Mouse (Mus musculus): ENCODE data around the gene Tent2. TPM values are rescaled to one million over a fixed set of nuclear protein-coding genes. Genes with fewer than 3 reads are reported as not detected.

The Tent2 gene
- polyA plus RNA-seq, 1 experiment from 2014 or later: 48.0 TPM

DNA sequence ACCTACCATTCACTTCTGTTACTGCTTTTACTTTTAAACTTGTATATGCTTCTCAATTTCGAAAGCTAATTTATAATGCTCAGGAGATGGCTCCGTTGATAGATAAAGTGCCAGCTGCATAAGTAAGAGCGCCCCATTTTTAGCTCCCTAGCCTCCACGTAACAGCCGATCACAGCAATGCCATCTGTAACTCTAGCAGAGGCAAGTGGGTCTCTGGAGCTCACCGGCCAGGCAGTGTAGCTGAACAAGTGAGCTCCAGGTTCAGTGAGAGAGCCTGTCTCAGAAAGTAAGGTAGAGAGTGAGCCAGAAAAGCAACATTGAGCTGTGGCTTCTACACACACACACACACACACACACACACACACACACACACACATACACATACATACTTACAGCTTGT, 51.0 kb downstream of the Tent2 start:
- WGBS: 89% methylated on average over 6 of the region's 6 CpGs
- no peaks in the 10 kb centered on the region for H3K27me3 ChIP-seq (ENCODE audit: control insufficient read depth, insufficient read depth, low read length)
- ATAC-seq (ENCODE audit: insufficient number of reproducible peaks, insufficient read depth, low FRiP score, low read depth): no peak
- H3K4me1 ChIP-seq (ENCODE audit: control insufficient read depth in 2 of 2, insufficient read depth in 2 of 2, low read length in 2 of 2): peaks cover 13 to 26% of the 10 kb centered on the region in 2 experiments
- H3K27ac ChIP-seq (replicated peaks in 1 of 2; ENCODE audit: control insufficient read depth in 1 of 2, insufficient read depth in 1 of 2, low read depth in 2 of 2, low read length in 2 of 2): no peak overlapping the region
- H3K4me2 ChIP-seq (ENCODE audit: low read length): no peak overlapping the region
- no peaks in the 10 kb centered on the region for H3K9me3 ChIP-seq (ENCODE audit: control insufficient read depth, low read length)
- no peaks in the 10 kb centered on the region for H3K36me3 ChIP-seq (ENCODE audit: control insufficient read depth, insufficient read depth, low read length)
- H3K9ac ChIP-seq (ENCODE audit: low read length): no peak overlapping the region
- H3K4me3 ChIP-seq (ENCODE audit: control insufficient read depth in 1 of 2, insufficient read depth in 1 of 2, low read depth in 1 of 2, low read length in 2 of 2): no peak overlapping the region

DNA sequence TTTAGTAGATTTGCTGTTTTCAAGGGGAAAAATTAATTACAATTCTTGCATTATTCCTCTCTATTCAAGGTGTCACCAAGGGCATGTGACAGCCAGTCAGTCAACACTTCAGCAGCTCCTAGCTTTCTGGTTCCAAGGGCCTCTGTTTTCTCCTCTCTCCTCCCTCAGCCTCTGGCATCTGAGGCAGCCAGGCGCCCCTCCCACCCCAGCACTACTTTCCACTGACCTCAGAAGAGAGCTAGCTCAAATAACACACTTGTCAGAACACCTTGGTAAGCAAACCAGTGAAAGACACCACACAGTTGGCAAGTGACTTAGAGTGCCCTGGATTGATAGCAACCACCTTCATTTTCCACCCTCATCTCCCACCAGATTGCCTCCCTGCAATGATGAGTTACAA, 54.1 kb downstream of the Tent2 start:
- H3K9me3 ChIP-seq (ENCODE audit: control insufficient read depth, low read length): no peaks in the 10 kb centered on the region
- H3K9ac ChIP-seq (ENCODE audit: low read length): no peak overlapping the region
- peaks cover 9 to 27% of the 10 kb centered on the region in 2 experiments for H3K4me1 ChIP-seq (ENCODE audit: control insufficient read depth in 2 of 2, insufficient read depth in 2 of 2, low read length in 2 of 2)
- H3K27ac ChIP-seq (replicated peaks in 1 of 2; ENCODE audit: control insufficient read depth in 1 of 2, insufficient read depth in 1 of 2, low read depth in 2 of 2, low read length in 2 of 2): peak overlapping the region; percentile 75 to 83
- WGBS: 40% methylated on average over 1 of the region's 1 CpGs
- ATAC-seq (ENCODE audit: insufficient number of reproducible peaks, insufficient read depth, low FRiP score, low read depth): peak; percentile 81; the same call in 1 of the 2 replicates
- peak overlapping the region; percentile 31 for H3K4me2 ChIP-seq (ENCODE audit: low read length)
- no peaks in the 10 kb centered on the region for H3K27me3 ChIP-seq (ENCODE audit: control insufficient read depth, insufficient read depth, low read length)
- H3K36me3 ChIP-seq (ENCODE audit: control insufficient read depth, insufficient read depth, low read length): no peaks in the 10 kb centered on the region
- H3K4me3 ChIP-seq (ENCODE audit: control insufficient read depth in 1 of 2, insufficient read depth in 1 of 2, low read depth in 1 of 2, low read length in 2 of 2): no peak overlapping the region

DNA sequence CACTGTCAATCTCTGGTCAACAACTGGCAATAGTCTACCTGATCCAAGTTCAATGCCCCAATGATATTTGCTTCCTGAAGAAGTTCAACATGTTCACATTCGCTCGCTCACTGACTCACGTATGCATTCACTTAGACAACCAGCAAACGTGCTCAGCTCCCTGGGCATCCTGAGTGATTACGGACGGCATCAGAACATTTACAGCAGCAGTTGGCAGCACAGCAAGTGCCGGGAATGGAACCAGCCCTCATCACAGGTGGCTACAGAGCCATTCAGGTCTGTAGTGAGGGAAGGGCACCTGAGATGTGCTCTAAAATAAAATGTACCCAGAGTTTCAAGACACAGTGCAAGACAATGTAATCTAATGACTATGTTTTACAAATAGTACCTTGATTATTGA, 55.1 kb downstream of the Tent2 start:
- no peaks in the 10 kb centered on the region for H3K27me3 ChIP-seq (ENCODE audit: control insufficient read depth, insufficient read depth, low read length)
- no peaks in the 10 kb centered on the region for H3K9me3 ChIP-seq (ENCODE audit: control insufficient read depth, low read length)
- H3K4me2 ChIP-seq (ENCODE audit: low read length): no peak overlapping the region
- peaks cover 5 to 21% of the 10 kb centered on the region in 2 experiments for H3K4me1 ChIP-seq (ENCODE audit: control insufficient read depth in 2 of 2, insufficient read depth in 2 of 2, low read length in 2 of 2)
- no peak overlapping the region for H3K9ac ChIP-seq (ENCODE audit: low read length)
- H3K36me3 ChIP-seq (ENCODE audit: control insufficient read depth, insufficient read depth, low read length): no peaks in the 10 kb centered on the region
- 82% methylated on average over 7 of the region's 7 CpGs for WGBS
- ATAC-seq (ENCODE audit: insufficient number of reproducible peaks, insufficient read depth, low FRiP score, low read depth): no peak
- peak overlapping the region in 1 of 2 experiments; percentile 83; a peak in 2 of 4 replicates for H3K27ac ChIP-seq (replicated peaks in 1 of 2; ENCODE audit: control insufficient read depth in 1 of 2, insufficient read depth in 1 of 2, low read depth in 2 of 2, low read length in 2 of 2)
- no peak overlapping the region for H3K4me3 ChIP-seq (ENCODE audit: control insufficient read depth in 1 of 2, insufficient read depth in 1 of 2, low read depth in 1 of 2, low read length in 2 of 2)

DNA sequence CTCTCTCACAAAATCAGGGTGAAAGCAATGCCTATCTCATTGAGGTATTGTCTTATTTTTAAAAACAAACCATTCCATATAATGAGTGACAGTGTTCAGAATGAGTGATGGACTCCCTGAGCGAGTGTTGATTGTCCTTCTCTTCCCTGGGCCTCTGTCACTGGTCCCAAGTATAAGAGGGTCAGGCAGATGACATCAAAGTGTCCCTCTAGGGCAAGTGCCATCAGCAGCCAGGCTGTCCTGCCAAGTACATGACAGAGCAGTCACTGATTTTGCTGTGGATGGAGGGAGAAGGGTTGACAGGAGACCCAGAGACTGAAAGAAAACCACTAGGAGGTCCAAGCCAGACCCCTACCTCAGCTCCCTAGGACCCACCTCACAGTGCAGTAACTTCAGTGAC, 55.9 kb downstream of the Tent2 start:
- Histone ChIP-seq H3K36me3 (ENCODE audit: control insufficient read depth, insufficient read depth, low read length) (no peaks in the 10 kb centered on the region), H3K9ac (ENCODE audit: low read length) (no peak overlapping the region), H3K9me3 (ENCODE audit: control insufficient read depth, low read length) (no peaks in the 10 kb centered on the region), H3K27me3 (ENCODE audit: control insufficient read depth, insufficient read depth, low read length) (no peaks in the 10 kb centered on the region), H3K4me1 (ENCODE audit: control insufficient read depth in 2 of 2, insufficient read depth in 2 of 2, low read length in 2 of 2) (peaks cover 5 to 21% of the 10 kb centered on the region in 2 experiments), H3K4me2 (ENCODE audit: low read length) (no peak overlapping the region), H3K27ac (replicated peaks in 1 of 2; ENCODE audit: control insufficient read depth in 1 of 2, insufficient read depth in 1 of 2, low read depth in 2 of 2, low read length in 2 of 2) (no peak overlapping the region), H3K4me3 (ENCODE audit: control insufficient read depth in 1 of 2, insufficient read depth in 1 of 2, low read depth in 1 of 2, low read length in 2 of 2) (no peak overlapping the region)
- no peak for ATAC-seq (ENCODE audit: insufficient number of reproducible peaks, insufficient read depth, low FRiP score, low read depth)
- WGBS: 71% methylated on average over 1 of the region's 1 CpGs

DNA sequence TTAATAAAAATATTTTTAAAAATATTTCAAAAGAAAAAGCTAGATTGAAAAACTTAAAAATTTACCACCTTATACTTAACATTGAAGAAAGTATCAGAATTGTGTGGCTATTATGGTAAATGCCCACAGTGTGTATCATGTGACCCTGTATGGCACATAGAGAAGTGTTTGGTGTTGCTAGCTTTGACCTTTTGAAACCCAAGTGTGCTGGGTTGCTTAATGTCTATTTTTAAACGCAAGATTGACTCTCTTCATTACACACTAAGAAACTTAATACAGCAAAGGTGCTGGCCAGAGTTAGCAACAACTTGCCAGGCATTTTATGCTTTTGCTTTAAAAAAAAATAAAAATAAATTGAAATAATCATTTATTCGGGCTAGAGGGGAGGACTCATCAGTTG, 56.7 kb downstream of the Tent2 start:
- peaks cover 5 to 25% of the 10 kb centered on the region in 2 experiments for H3K4me1 ChIP-seq (ENCODE audit: control insufficient read depth in 2 of 2, insufficient read depth in 2 of 2, low read length in 2 of 2)
- no peaks in the 10 kb centered on the region for H3K9me3 ChIP-seq (ENCODE audit: control insufficient read depth, low read length)
- no peaks in the 10 kb centered on the region for H3K27me3 ChIP-seq (ENCODE audit: control insufficient read depth, insufficient read depth, low read length)
- no peak overlapping the region for H3K4me3 ChIP-seq (ENCODE audit: control insufficient read depth in 1 of 2, insufficient read depth in 1 of 2, low read depth in 1 of 2, low read length in 2 of 2)
- no peak overlapping the region for H3K9ac ChIP-seq (ENCODE audit: low read length)
- 72% methylated on average over 2 of the region's 2 CpGs for WGBS
- no peak overlapping the region for H3K27ac ChIP-seq (replicated peaks in 1 of 2; ENCODE audit: control insufficient read depth in 1 of 2, insufficient read depth in 1 of 2, low read depth in 2 of 2, low read length in 2 of 2)
- H3K36me3 ChIP-seq (ENCODE audit: control insufficient read depth, insufficient read depth, low read length): no peaks in the 10 kb centered on the region
- ATAC-seq (ENCODE audit: insufficient number of reproducible peaks, insufficient read depth, low FRiP score, low read depth): no peak
- H3K4me2 ChIP-seq (ENCODE audit: low read length): no peak overlapping the region

DNA sequence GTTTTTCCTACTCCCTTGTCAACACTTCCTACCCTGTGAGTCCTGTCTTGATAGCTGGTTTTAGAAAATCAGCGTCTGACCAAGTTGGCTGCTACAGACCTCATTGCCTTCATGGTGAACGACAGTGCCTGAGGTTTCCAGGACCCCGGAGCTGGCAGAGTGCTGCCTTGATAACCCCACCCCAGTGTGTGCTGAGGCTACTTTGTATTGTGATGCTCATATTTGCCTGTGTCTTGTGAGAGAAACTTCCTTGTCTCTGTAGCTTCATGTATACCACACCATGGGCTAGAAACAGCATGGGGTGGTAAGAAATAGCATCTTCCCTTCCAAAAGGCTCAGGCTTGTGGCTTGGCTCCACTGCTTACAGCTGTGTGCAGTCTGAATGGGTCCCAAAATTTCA, 61.5 kb downstream of the Tent2 start:
- Histone ChIP-seq H3K4me2 (ENCODE audit: low read length) (no peak overlapping the region), H3K4me3 (ENCODE audit: control insufficient read depth in 1 of 2, insufficient read depth in 1 of 2, low read depth in 1 of 2, low read length in 2 of 2) (no peak overlapping the region), H3K9me3 (ENCODE audit: control insufficient read depth, low read length) (no peaks in the 10 kb centered on the region), H3K27ac (replicated peaks in 1 of 2; ENCODE audit: control insufficient read depth in 1 of 2, insufficient read depth in 1 of 2, low read depth in 2 of 2, low read length in 2 of 2) (no peak overlapping the region), H3K4me1 (ENCODE audit: control insufficient read depth in 2 of 2, insufficient read depth in 2 of 2, low read length in 2 of 2) (peaks cover 6 to 14% of the 10 kb centered on the region in 2 experiments), H3K9ac (ENCODE audit: low read length) (no peak overlapping the region), H3K36me3 (ENCODE audit: control insufficient read depth, insufficient read depth, low read length) (no peaks in the 10 kb centered on the region), H3K27me3 (ENCODE audit: control insufficient read depth, insufficient read depth, low read length) (no peaks in the 10 kb centered on the region)
- no peak for ATAC-seq (ENCODE audit: insufficient number of reproducible peaks, insufficient read depth, low FRiP score, low read depth)
- WGBS: 22% methylated on average over 3 of the region's 3 CpGs

DNA sequence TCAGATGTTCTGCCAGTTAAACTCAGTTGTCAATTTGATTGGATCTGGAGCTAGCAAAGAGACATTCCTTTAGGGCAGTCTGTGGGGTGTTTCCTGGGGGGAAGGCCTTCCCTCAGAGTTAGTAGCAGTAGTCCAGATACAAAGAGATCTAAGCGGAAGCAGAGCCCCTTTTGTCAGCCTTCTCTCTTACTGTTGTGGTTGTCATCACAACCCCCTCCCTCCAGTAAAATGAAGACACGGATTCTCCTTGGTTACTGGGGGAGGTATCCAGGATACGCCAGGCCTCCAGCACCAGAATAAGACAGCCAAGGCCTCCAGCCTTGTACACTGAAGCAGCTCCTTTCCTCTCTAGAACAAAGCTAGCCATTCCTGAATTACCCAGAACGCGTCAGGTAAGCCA, 63.2 kb downstream of the Tent2 start:
- 69% methylated on average over 5 of the region's 5 CpGs for WGBS

DNA sequence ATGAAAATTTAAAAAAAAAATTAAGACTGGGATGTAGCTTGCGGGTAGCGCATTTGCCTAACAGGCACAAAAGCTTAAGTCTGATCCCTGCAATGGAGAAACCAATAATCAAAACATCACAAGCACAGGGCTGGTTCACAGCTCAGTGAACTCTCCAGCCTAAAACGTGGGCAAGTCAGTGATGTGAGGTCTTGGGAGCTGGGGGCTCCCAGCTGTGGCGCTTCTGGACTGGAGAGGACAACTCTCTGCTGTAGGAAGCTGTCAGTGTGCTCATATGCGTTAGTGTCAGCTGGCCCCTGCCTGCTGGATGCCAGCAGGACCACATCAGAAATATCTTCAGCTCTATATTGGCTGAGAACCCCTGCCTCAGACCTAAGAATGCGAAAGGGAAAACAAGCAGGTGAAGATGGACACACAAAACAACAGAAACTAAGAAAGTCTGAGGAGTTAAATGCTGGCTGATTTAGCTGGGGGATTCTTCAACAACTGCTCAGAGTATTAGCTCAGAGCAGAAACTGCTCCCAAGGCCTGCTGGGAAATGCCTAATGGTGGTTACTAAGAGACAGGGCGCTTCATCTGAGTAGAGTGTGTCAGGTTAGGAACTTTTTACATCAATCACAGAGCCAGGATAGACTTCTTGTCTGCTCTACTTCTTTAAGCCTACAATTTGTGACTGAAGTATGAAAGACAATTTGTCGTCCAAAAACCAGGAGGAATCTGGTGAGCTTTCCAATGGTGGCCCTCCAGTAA, 63.9 kb downstream of the Tent2 start:
- 0 out of 4 replicates have a peak overlapping the region, but pooled peaks of 1 of the 2 experiments have one; percentile 4 for H3K27ac ChIP-seq (replicated peaks in 1 of 2; ENCODE audit: control insufficient read depth in 1 of 2, insufficient read depth in 1 of 2, low read depth in 2 of 2, low read length in 2 of 2)
- ATAC-seq (ENCODE audit: insufficient number of reproducible peaks, insufficient read depth, low FRiP score, low read depth): no peak
- H3K4me3 ChIP-seq (ENCODE audit: control insufficient read depth in 1 of 2, insufficient read depth in 1 of 2, low read depth in 1 of 2, low read length in 2 of 2): no peak overlapping the region
- no peaks in the 10 kb centered on the region for H3K9me3 ChIP-seq (ENCODE audit: control insufficient read depth, low read length)
- 69% methylated on average over 8 of the region's 8 CpGs for WGBS
- no peak overlapping the region for H3K9ac ChIP-seq (ENCODE audit: low read length)
- no peaks in the 10 kb centered on the region for H3K27me3 ChIP-seq (ENCODE audit: control insufficient read depth, insufficient read depth, low read length)
- H3K36me3 ChIP-seq (ENCODE audit: control insufficient read depth, insufficient read depth, low read length): no peaks in the 10 kb centered on the region
- H3K4me1 ChIP-seq (ENCODE audit: control insufficient read depth in 2 of 2, insufficient read depth in 2 of 2, low read length in 2 of 2): peaks cover 6 to 12% of the 10 kb centered on the region in 2 experiments
- no peak overlapping the region for H3K4me2 ChIP-seq (ENCODE audit: low read length)

More for the DNA sequence above, 63.2 kb downstream of the Tent2 start:
- H3K4me2 ChIP-seq (ENCODE audit: low read length): no peak overlapping the region
- H3K4me1 ChIP-seq (ENCODE audit: control insufficient read depth in 2 of 2, insufficient read depth in 2 of 2, low read length in 2 of 2): peaks cover 6 to 12% of the 10 kb centered on the region in 2 experiments
- no peak for ATAC-seq (ENCODE audit: insufficient number of reproducible peaks, insufficient read depth, low FRiP score, low read depth)
- H3K9me3 ChIP-seq (ENCODE audit: control insufficient read depth, low read length): no peaks in the 10 kb centered on the region
- H3K9ac ChIP-seq (ENCODE audit: low read length): no peak overlapping the region
- H3K27ac ChIP-seq (replicated peaks in 1 of 2; ENCODE audit: control insufficient read depth in 1 of 2, insufficient read depth in 1 of 2, low read depth in 2 of 2, low read length in 2 of 2): no peak overlapping the region
- no peaks in the 10 kb centered on the region for H3K36me3 ChIP-seq (ENCODE audit: control insufficient read depth, insufficient read depth, low read length)
- H3K4me3 ChIP-seq (ENCODE audit: control insufficient read depth in 1 of 2, insufficient read depth in 1 of 2, low read depth in 1 of 2, low read length in 2 of 2): no peak overlapping the region
- H3K27me3 ChIP-seq (ENCODE audit: control insufficient read depth, insufficient read depth, low read length): no peaks in the 10 kb centered on the region
